Mouse (Mus musculus): ENCODE data around the gene Ubqln4. TPM values are rescaled to one million over a fixed set of nuclear protein-coding genes. Genes with fewer than 3 reads are reported as not detected.
A peak's percentile ranks its signal among the peaks of the same experiment; 100 is the strongest.

Ubqln4 gene
- polyA plus RNA-seq (2014; fragmentation: Nextera tagmentation; extraction: Ambion mirVana) = 59.0 and 60.8 TPM in 2 replicates

DNA sequence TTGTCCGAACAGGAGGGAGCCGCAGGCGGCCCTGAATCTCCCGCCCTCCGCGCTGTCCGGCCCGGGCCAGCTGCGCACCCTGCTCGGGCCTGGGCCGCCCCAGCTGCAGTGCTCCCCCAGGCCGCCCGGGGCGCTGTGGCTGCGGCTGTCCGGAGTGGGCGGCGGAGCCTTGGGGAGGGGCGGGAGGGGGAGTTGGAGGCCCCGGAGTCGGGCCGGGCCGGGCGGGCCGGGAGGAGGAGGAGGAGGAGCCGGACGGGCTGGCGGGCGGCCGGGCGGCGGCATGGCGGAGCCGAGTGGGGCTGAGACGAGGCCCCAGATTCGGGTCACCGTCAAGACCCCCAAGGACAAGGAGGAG is at the start of gene Ubqln4:
Ubqln4 (plus strand) TSS at position 234 of the 355 bp plus-strand sequence.
- Histone ChIP-seq H3K9me3 (ENCODE audit: control insufficient read depth, low read length) (no peaks in the 10 kb centered on the region), H3K27ac (ENCODE audit: low read depth) (peak within 1 kb of the TSS; percentile 99), H3K36me3 (ENCODE audit: control insufficient read depth, insufficient read depth, low read length) (peaks cover 35% of the 10 kb centered on the region), H3K9ac (ENCODE audit: low read length) (peak within 1 kb of the TSS; percentile 89), H3K27me3 (replicated peaks; ENCODE audit: control insufficient read depth, insufficient read depth, low read length) (no peaks in the 10 kb centered on the region), H3K4me1 (replicated peaks; ENCODE audit: control insufficient read depth, insufficient read depth, low read length) (peaks cover 21% of the 10 kb centered on the region), H3K4me2 (ENCODE audit: low read length) (peak within 1 kb of the TSS; percentile 95), H3K4me3 (ENCODE audit: low read depth, low read length) (peak within 1 kb of the TSS; percentile 74)
- DNase-seq (ENCODE audit: low spot score) (peak; percentile 96), ATAC-seq (replicated peaks; ENCODE audit: low FRiP score, low TSS enrichment, low read depth) (peak; percentile 89)
- WGBS = under 1% methylated on average over 32 of the region's 37 CpGs

- no peaks in the 10 kb centered on the region for H3K9me3 ChIP-seq (ENCODE audit: control insufficient read depth, low read length)
- WGBS = 49% methylated on average over 8 of the region's 8 CpGs
- DNase-seq (ENCODE audit: low spot score) (no peak), ATAC-seq (replicated peaks; ENCODE audit: low FRiP score, low TSS enrichment, low read depth) (no peak)
- no peaks in the 10 kb centered on the region for H3K36me3 ChIP-seq (ENCODE audit: control insufficient read depth, insufficient read depth, low read length)
- no peak overlapping the region for H3K9ac ChIP-seq (ENCODE audit: low read length)
- H3K27me3 ChIP-seq (replicated peaks; ENCODE audit: control insufficient read depth, insufficient read depth, low read length) = no peaks in the 10 kb centered on the region
- H3K4me1 ChIP-seq (replicated peaks; ENCODE audit: control insufficient read depth, insufficient read depth, low read length) = peaks cover 22% of the 10 kb centered on the region
- peak overlapping the region; percentile 62; the same call in 1 of the 2 replicates for H3K27ac ChIP-seq (ENCODE audit: low read depth)
- no peak overlapping the region for H3K4me2 ChIP-seq (ENCODE audit: low read length)
- H3K4me3 ChIP-seq (ENCODE audit: low read depth, low read length) = no peak overlapping the region
Observed at GRCm38 (mm10) chr3:88503881-88504746, 49.4 kb upstream of the Ubqln4 start.

DNA sequence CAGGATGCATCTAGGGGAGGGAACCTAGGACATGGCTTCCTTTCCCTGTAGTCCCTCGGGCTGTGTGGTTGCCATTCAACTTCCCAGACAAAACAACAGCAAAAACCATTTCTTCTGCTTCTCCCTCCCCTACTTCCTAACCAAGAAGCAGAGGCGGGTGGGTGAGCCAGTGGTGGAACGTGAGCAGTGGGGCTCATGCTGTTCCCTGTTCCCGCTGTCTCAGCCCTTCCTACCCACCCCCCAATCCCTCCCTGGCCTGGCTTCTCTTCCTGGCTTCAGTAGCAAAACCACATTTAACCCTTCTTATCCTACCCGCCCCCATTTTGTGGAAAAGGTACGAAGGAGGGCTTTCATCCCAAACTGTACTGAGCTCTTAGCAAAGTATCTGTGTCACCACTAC is 48.5 kb upstream of the Ubqln4 start:
- Histone ChIP-seq H3K9ac (ENCODE audit: low read length) (no peak overlapping the region), H3K9me3 (ENCODE audit: control insufficient read depth, low read length) (no peaks in the 10 kb centered on the region), H3K4me2 (ENCODE audit: low read length) (no peak overlapping the region), H3K4me3 (ENCODE audit: low read depth, low read length) (no peak overlapping the region), H3K27ac (ENCODE audit: low read depth) (no peak overlapping the region), H3K4me1 (replicated peaks; ENCODE audit: control insufficient read depth, insufficient read depth, low read length) (peaks cover 29% of the 10 kb centered on the region), H3K36me3 (ENCODE audit: control insufficient read depth, insufficient read depth, low read length) (no peaks in the 10 kb centered on the region), H3K27me3 (replicated peaks; ENCODE audit: control insufficient read depth, insufficient read depth, low read length) (no peaks in the 10 kb centered on the region)
- no peak for DNase-seq (ENCODE audit: low spot score)
- no peak for ATAC-seq (replicated peaks; ENCODE audit: low FRiP score, low TSS enrichment, low read depth)
- WGBS = 73% methylated on average over 6 of the region's 6 CpGs

- DNase-seq (ENCODE audit: low spot score) = no peak
- WGBS = 48% methylated on average over 7 of the region's 7 CpGs
- Histone ChIP-seq H3K36me3 (ENCODE audit: control insufficient read depth, insufficient read depth, low read length) (no peaks in the 10 kb centered on the region), H3K4me1 (replicated peaks; ENCODE audit: control insufficient read depth, insufficient read depth, low read length) (peaks cover 31% of the 10 kb centered on the region), H3K9ac (ENCODE audit: low read length) (no peak overlapping the region), H3K4me3 (ENCODE audit: low read depth, low read length) (no peak overlapping the region), H3K27ac (ENCODE audit: low read depth) (no peak overlapping the region), H3K9me3 (ENCODE audit: control insufficient read depth, low read length) (no peaks in the 10 kb centered on the region), H3K27me3 (replicated peaks; ENCODE audit: control insufficient read depth, insufficient read depth, low read length) (no peaks in the 10 kb centered on the region), H3K4me2 (ENCODE audit: low read length) (no peak overlapping the region)
- no peak for ATAC-seq (replicated peaks; ENCODE audit: low FRiP score, low TSS enrichment, low read depth)
Observed at GRCm38 (mm10) chr3:88505765-88506164, 47.8 kb upstream of the Ubqln4 start.

- Histone ChIP-seq H3K27ac (ENCODE audit: low read depth) (peak overlapping the region; percentile 94), H3K9ac (ENCODE audit: low read length) (peak overlapping the region; percentile 54), H3K4me2 (ENCODE audit: low read length) (peak overlapping the region; percentile 62), H3K9me3 (ENCODE audit: control insufficient read depth, low read length) (no peaks in the 10 kb centered on the region), H3K4me3 (ENCODE audit: low read depth, low read length) (peak overlapping the region; percentile 43; the same call in 1 of the 2 replicates), H3K36me3 (ENCODE audit: control insufficient read depth, insufficient read depth, low read length) (no peaks in the 10 kb centered on the region), H3K4me1 (replicated peaks; ENCODE audit: control insufficient read depth, insufficient read depth, low read length) (peaks cover 22% of the 10 kb centered on the region), H3K27me3 (replicated peaks; ENCODE audit: control insufficient read depth, insufficient read depth, low read length) (no peaks in the 10 kb centered on the region)
- DNase-seq (ENCODE audit: low spot score) = no peak
- ATAC-seq (replicated peaks; ENCODE audit: low FRiP score, low TSS enrichment, low read depth) = no peak; the same call in 1 of the 2 replicates
- WGBS = 65% methylated on average over 3 of the region's 3 CpGs
Observed at GRCm38 (mm10) chr3:88509250-88509649, 44.3 kb upstream of the Ubqln4 start.

DNA sequence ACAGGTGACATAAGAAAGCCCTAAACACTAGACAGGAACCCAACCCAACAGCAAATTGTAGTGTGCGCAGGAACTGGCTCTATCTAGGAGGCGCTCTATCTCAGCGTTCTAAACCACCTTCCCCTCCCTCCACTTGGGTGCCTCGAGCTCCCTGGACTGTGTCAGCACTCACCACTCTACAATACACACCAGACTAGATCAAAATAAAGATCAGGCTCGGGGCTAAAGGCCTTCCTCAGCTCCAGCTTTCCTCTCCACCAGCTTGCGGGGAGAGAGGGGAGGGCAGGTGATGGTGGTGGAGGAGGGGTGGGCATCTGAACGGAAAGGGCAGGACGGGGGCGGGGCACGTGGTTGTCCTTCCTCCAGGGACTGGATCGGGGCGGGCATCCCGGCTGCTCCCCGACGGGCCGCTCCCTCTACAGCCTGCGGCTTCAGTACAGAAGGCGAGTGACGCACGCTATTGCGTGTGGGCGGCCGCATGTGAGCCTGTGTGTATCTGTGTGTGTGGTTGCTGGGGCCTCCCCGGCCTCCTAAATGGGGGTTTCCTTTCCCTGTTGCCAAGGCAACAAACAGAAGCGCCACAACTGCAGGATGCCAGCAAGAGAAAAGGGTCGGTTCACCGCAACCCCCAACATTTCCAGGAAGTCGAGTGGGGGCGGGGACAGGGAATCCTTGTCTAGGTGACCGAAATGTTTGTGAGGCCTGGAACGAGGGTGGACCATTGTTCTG is 43.7 kb upstream of the Ubqln4 start, which contains the start of gene Lmna:
Lmna (minus strand) TSS at position 265 of the 729 bp plus-strand sequence.
- peak within 1 kb of the TSS; percentile 94 for H3K27ac ChIP-seq (ENCODE audit: low read depth)
- no peaks in the 10 kb centered on the region for H3K36me3 ChIP-seq (ENCODE audit: control insufficient read depth, insufficient read depth, low read length)
- H3K4me1 ChIP-seq (replicated peaks; ENCODE audit: control insufficient read depth, insufficient read depth, low read length) = peaks cover 22% of the 10 kb centered on the region
- ATAC-seq (replicated peaks; ENCODE audit: low FRiP score, low TSS enrichment, low read depth) = peak; percentile 95
- WGBS = 2% methylated on average over 31 of the region's 31 CpGs
- DNase-seq (ENCODE audit: low spot score) = peak; percentile 95
- peak within 1 kb of the TSS; percentile 43 for H3K4me3 ChIP-seq (ENCODE audit: low read depth, low read length)
- peak within 1 kb of the TSS; percentile 62 for H3K4me2 ChIP-seq (ENCODE audit: low read length)
- H3K9me3 ChIP-seq (ENCODE audit: control insufficient read depth, low read length) = no peaks in the 10 kb centered on the region
- H3K9ac ChIP-seq (ENCODE audit: low read length) = peak within 1 kb of the TSS; percentile 54
- no peaks in the 10 kb centered on the region for H3K27me3 ChIP-seq (replicated peaks; ENCODE audit: control insufficient read depth, insufficient read depth, low read length)

DNA sequence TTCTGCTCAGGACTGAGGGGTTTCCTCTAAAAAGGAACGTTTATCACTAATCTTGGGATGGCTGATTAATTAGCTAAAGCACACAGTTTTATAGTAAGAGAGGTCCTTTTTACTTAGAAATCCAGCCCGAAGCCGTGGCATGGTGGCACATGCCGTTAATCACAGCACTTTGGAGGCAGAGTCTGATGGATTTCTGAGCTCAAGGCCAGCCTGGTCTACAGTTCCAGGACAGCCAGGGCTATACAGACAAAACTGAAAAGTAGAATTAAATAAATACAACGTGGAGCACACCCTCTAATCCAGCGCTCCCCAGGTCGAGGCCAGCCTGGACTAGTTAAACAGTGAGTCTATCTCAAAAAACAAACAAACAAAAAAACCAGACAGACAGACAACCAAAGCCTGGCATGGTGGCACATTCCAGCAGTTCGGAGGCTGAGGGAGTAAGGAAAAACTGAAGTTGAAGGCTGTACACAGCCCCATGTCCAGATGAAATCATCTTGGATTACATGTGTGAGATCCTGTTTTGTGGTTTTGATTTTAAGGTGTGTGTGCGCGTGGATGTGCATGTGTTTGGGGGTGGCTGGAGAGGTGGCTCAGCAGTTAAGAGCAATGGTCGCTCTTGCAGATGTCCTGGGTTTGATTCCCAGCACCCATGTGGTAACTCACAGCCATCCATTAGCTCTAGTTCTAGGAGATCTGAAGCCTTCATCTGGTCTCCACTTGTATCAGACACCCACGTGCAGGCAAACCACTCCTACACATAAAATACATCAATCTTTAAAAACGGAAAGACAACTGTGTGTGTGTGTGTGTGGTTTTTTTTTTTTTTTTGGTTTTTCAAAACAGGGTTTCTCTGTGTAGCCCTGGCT is 42.9 kb upstream of the Ubqln4 start:
- peak overlapping the region; percentile 94 for H3K27ac ChIP-seq (ENCODE audit: low read depth)
- H3K9me3 ChIP-seq (ENCODE audit: control insufficient read depth, low read length) = no peaks in the 10 kb centered on the region
- peak overlapping the region; percentile 43 for H3K4me3 ChIP-seq (ENCODE audit: low read depth, low read length)
- 45% methylated on average over 13 of the region's 13 CpGs for WGBS
- no peak for ATAC-seq (replicated peaks; ENCODE audit: low FRiP score, low TSS enrichment, low read depth)
- DNase-seq (ENCODE audit: low spot score) = no peak
- peak overlapping the region; percentile 54 for H3K9ac ChIP-seq (ENCODE audit: low read length)
- H3K27me3 ChIP-seq (replicated peaks; ENCODE audit: control insufficient read depth, insufficient read depth, low read length) = no peaks in the 10 kb centered on the region
- peak overlapping the region; percentile 62 for H3K4me2 ChIP-seq (ENCODE audit: low read length)
- H3K4me1 ChIP-seq (replicated peaks; ENCODE audit: control insufficient read depth, insufficient read depth, low read length) = peaks cover 22% of the 10 kb centered on the region
- no peaks in the 10 kb centered on the region for H3K36me3 ChIP-seq (ENCODE audit: control insufficient read depth, insufficient read depth, low read length)

- DNase-seq (ENCODE audit: low spot score) = no peak
- no peak overlapping the region for H3K4me3 ChIP-seq (ENCODE audit: low read depth, low read length)
- H3K9me3 ChIP-seq (ENCODE audit: control insufficient read depth, low read length) = no peaks in the 10 kb centered on the region
- H3K9ac ChIP-seq (ENCODE audit: low read length) = no peak overlapping the region
- H3K36me3 ChIP-seq (ENCODE audit: control insufficient read depth, insufficient read depth, low read length) = no peaks in the 10 kb centered on the region
- 0 out of 2 replicates have a peak overlapping the region, but pooled peaks have one; percentile 19 for H3K27ac ChIP-seq (ENCODE audit: low read depth)
- no peaks in the 10 kb centered on the region for H3K27me3 ChIP-seq (replicated peaks; ENCODE audit: control insufficient read depth, insufficient read depth, low read length)
- no peak overlapping the region for H3K4me2 ChIP-seq (ENCODE audit: low read length)
- peaks cover 22% of the 10 kb centered on the region for H3K4me1 ChIP-seq (replicated peaks; ENCODE audit: control insufficient read depth, insufficient read depth, low read length)
- no peak for ATAC-seq (replicated peaks; ENCODE audit: low FRiP score, low TSS enrichment, low read depth)
- WGBS = 56% methylated on average over 4 of the region's 4 CpGs
Observed at GRCm38 (mm10) chr3:88511559-88511958, 42.0 kb upstream of the Ubqln4 start.
